Mouse (Mus musculus) small intestine, adult 2 months (tissue): Measurements from ENCODE around the gene Itfg2.

Experiments used
- CTCF ChIP-seq: fragments of 200-500 bp; IDR thresholded peaks from 2 replicates; pipeline ENCODE4 v1.5.1; 2012; ENCODE audit warnings: low read depth, mild to moderate bottlenecking, control low read depth, inconsistent platforms, low read length, moderate library complexity, mixed read lengths; ENCODE audit not compliant: insufficient replicate concordance, insufficient read length; ENCODE audit errors: extremely low read depth
- POLR2A ChIP-seq: fragments of 200-500 bp; IDR thresholded peaks from 2 replicates; pipeline ENCODE4 v1.6.1; 2012; ENCODE audit warnings: low read depth, mild to moderate bottlenecking, control low read depth, inconsistent platforms, low read length, moderate library complexity

GRCm38 (mm10) chr6:128404708-128405107, 20.0 kb downstream of the Itfg2 start:
- TF ChIP-seq POLR2A = no peak
- no peak for TF ChIP-seq CTCF
